Mouse (Mus musculus): Measurements from ENCODE around the gene Npr1.

DNA sequence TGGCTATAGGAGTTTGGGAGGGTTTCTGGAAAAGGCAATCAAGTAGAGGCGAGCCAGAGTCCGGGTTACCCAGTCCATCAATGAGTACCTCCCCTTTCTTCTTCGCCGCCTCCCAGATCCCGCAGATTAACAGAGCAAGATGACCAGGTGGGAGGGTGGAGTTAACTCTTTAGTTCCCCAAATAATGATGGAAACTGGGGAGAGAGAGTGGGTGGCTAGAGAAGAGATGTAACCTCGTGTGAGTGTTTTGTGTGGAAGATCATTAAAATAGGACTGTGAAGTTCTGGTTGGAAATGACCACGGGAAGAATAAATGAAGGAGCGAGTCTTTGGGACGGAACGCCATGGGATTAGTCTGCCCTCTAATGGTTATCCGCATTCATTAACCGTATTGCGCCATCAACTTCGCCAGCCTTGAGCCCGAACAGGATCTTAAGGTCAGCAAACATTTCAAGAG, 673 bp upstream of the Npr1 start:
- TF ChIP-seq CTCF (IDR thresholded peaks at IDR 0.05; ENCODE audit: control insufficient read depth, insufficient read depth, insufficient replicate concordance, low read depth, low read length): peak; percentile 28; the same call in 1 of the 2 replicates
- no peak for TF ChIP-seq POLR2A (IDR thresholded peaks at IDR 0.05; ENCODE audit: control insufficient read depth, low read depth, low read length)

Measured in testis, adult 2 months (tissue).